Mouse (Mus musculus) liver, embryonic 16.5 days (tissue): Measurements from ENCODE around the gene Hnf4a. TPM values are rescaled to one million over a fixed set of nuclear protein-coding genes. Genes with fewer than 3 reads are reported as not detected.
A peak's percentile ranks its signal among the peaks of the same experiment; 100 is the strongest.

Experiments used
- ATAC-seq: fragments of 200-750 bp; cut with Nextera tagmentation; 2 replicates; pipeline ENCODE4 v1.8.0; 2017; ENCODE audit warnings: low read depth, mild to moderate bottlenecking, moderate number of reproducible peaks, moderate library complexity
- H3K27ac ChIP-seq: fragments of 300-500 bp; sonication (generic); 2 replicates; pipeline ENCODE4 v1.5.1; 2014; ENCODE audit warnings: mild to moderate bottlenecking, low read length
- H3K27me3 ChIP-seq: fragments of 300-500 bp; sonication (generic); 2 replicates; pipeline ENCODE4 v1.6.1; 2014; ENCODE audit warnings: low read depth, low read length, mixed read lengths; ENCODE audit not compliant: control insufficient read depth, insufficient read depth
- H3K36me3 ChIP-seq: fragments of 300-500 bp; sonication (generic); 2 replicates; pipeline ENCODE4 v1.6.1; 2014; ENCODE audit warnings: mild to moderate bottlenecking; ENCODE audit not compliant: control insufficient read depth, insufficient read depth
- H3K4me1 ChIP-seq: fragments of 300-500 bp; sonication (generic); 2 replicates; pipeline ENCODE4 v1.6.1; 2014; ENCODE audit warnings: low read depth, low read length, mixed read lengths; ENCODE audit not compliant: control insufficient read depth
- H3K4me2 ChIP-seq: fragments of 300-500 bp; sonication (generic); 2 replicates; pipeline ENCODE4 v1.6.1; 2014; ENCODE audit warnings: low read depth, low read length, mixed read lengths
- H3K4me3 ChIP-seq: fragments of 300-500 bp; sonication (generic); 2 replicates; pipeline ENCODE4 v1.5.1; 2014; ENCODE audit warnings: low read depth, mild to moderate bottlenecking, low read length
- H3K9ac ChIP-seq: fragments of 300-500 bp; sonication (generic); 2 replicates; pipeline ENCODE4 v1.6.1; 2014; ENCODE audit warnings: low read depth, low read length
- H3K9me3 ChIP-seq: fragments of 300-500 bp; sonication (generic); replicated peaks from 2 replicates; pipeline ENCODE4 v1.6.1; 2016; ENCODE audit warnings: low read length; ENCODE audit not compliant: control insufficient read depth
- WGBS: fragments of 180-500 bp; shearing (Covaris S2); extraction: QIAGEN DNeasy Blood & Tissue Kit; methylation state at CpG from one replicate; pipeline ENCODE4 v1.1.7; 2014; ENCODE audit not compliant: insufficient replicate concordance; 5-methylcytosine and 5-hydroxymethylcytosine counted together
- polyA plus RNA-seq: library from polyadenylated mRNA; unstranded; fragments of >200 nt; fragmentation: Nextera tagmentation; extraction: Ambion mirVana; gene quantifications from 2 replicates; pipeline ENCODE4 v1.2.1, GENCODE M21; 2015

Hnf4a gene
- polyA plus RNA-seq, 1 experiment from 2014 or later = 21.1 TPM

- peaks cover 4% of the 10 kb centered on the region for H3K27me3 ChIP-seq
- no peaks in the 10 kb centered on the region; the same call in 1 of the 2 replicates for H3K4me1 ChIP-seq
- H3K27ac ChIP-seq = no peak overlapping the region
- H3K4me3 ChIP-seq = no peak overlapping the region
- no peak for ATAC-seq
- peaks cover 2% of the 10 kb centered on the region; the same call in 1 of the 2 replicates for H3K36me3 ChIP-seq
- H3K9me3 ChIP-seq = no peaks in the 10 kb centered on the region
- no peak overlapping the region for H3K9ac ChIP-seq
- H3K4me2 ChIP-seq = no peak overlapping the region
- 51% methylated on average over 4 of the region's 4 CpGs for WGBS
Observed at GRCm38 (mm10) chr2:163463998-163464397, 42.6 kb upstream of the Hnf4a start.

- Histone ChIP-seq H3K4me2 (no peak overlapping the region), H3K27ac (no peak overlapping the region), H3K27me3 (no peaks in the 10 kb centered on the region; the same call in 1 of the 2 replicates), H3K4me3 (no peak overlapping the region), H3K36me3 (peaks cover 2% of the 10 kb centered on the region; the same call in 1 of the 2 replicates), H3K9me3 (no peaks in the 10 kb centered on the region), H3K9ac (no peak overlapping the region), H3K4me1 (no peaks in the 10 kb centered on the region; the same call in 1 of the 2 replicates)
- ATAC-seq = no peak
- 63% methylated on average over 6 of the region's 6 CpGs for WGBS
Observed at GRCm38 (mm10) chr2:163464562-163464961, 42.0 kb upstream of the Hnf4a start.

DNA sequence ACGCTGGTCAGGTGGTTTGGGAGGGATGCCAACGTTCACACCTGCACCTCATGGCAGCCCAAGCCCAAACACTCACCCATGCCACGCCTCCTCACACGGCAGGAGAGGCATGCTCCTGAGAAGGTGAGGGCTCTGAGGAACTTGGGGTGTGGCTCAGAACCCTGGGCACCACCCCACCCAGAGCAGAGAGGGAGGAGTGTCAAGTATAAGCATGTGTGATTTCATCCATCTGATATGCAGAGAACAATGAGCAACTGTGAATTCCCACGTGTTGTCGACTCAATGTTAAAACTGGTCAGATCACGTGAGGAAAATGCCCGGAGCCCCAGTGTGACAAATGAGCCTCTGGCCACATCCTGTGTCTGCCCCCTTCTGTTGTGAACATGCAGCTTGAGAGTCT lies 39.8 kb upstream of the Hnf4a start:
- no peaks in the 10 kb centered on the region for H3K9me3 ChIP-seq
- WGBS = 55% methylated on average over 8 of the region's 8 CpGs
- no peak for ATAC-seq
- no peak overlapping the region for H3K9ac ChIP-seq
- H3K4me3 ChIP-seq = no peak overlapping the region
- H3K36me3 ChIP-seq = peaks cover 2% of the 10 kb centered on the region; the same call in 1 of the 2 replicates
- no peak overlapping the region for H3K4me2 ChIP-seq
- no peak overlapping the region for H3K27ac ChIP-seq
- no peaks in the 10 kb centered on the region for H3K27me3 ChIP-seq
- peaks cover 6% of the 10 kb centered on the region for H3K4me1 ChIP-seq

DNA sequence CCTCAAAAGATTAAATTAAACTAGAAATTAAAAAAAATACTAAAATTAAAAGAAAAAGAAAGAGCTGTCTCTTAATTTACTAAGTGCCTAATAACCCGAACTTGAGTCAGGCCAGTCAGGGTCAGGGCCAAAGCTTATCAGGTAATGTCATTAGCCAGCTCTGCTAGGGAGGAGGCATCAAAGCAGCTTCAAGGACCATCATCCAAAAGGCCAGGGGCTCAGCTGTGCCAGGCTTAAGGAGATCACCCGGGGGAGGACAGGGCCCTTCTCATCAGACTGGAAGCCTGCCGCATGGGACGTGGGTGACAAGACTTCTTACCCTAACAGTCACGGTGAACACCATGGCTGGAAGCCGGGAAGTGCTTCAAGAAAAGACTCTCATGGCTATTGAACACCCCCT lies 39.0 kb upstream of the Hnf4a start:
- Histone ChIP-seq H3K9me3 (no peaks in the 10 kb centered on the region), H3K4me2 (no peak overlapping the region), H3K9ac (no peak overlapping the region), H3K27ac (no peak overlapping the region), H3K4me1 (peaks cover 8% of the 10 kb centered on the region), H3K36me3 (peaks cover 2% of the 10 kb centered on the region; the same call in 1 of the 2 replicates), H3K27me3 (no peaks in the 10 kb centered on the region), H3K4me3 (no peak overlapping the region)
- no peak for ATAC-seq
- 83% methylated on average over 6 of the region's 6 CpGs for WGBS

DNA sequence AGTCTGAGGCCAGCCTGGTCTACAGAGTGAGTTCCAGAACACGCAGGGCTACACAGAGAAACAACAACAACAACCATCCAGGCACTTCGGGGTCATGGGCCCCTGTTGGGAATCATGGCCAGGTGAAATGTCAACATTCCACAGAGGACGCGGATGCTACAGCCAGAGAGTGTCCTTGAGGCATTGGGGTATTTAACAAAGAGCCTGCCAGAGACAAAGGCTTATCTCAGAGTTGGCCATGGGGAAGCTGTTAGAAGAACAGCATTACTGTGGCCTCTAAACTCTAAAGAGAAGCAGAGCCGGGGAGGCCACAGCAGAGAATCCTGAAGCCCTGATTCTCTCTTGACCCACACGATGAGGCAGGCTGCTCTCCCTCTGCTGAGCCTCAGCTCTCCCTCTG lies 37.7 kb upstream of the Hnf4a start:
- Histone ChIP-seq H3K27ac (no peak overlapping the region), H3K9ac (no peak overlapping the region), H3K36me3 (peaks cover 2% of the 10 kb centered on the region; the same call in 1 of the 2 replicates), H3K9me3 (no peaks in the 10 kb centered on the region), H3K4me2 (no peak overlapping the region), H3K4me3 (no peak overlapping the region), H3K4me1 (peaks cover 8% of the 10 kb centered on the region), H3K27me3 (no peaks in the 10 kb centered on the region)
- no peak for ATAC-seq
- WGBS = 73% methylated on average over 6 of the region's 6 CpGs

DNA sequence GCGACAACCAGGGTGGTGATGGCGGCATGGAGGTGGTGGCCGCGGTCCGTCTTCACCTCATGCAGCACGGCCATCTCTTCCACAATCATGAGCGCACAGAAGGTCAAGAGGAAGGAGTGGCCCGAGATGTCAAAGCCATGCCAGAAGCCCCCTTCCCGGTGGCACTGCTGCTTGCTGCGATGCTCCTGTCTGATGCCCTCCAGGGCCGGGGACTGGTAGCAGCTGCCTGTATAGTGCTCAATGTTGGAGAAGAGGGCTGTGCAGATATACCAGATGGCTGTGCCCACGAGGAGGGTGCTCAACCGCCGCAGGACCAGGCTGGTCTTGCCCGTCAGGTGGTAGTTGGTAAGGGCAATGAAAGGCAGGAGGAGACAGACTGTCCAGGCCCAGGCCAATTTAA lies 36.9 kb upstream of the Hnf4a start:
- Histone ChIP-seq H3K4me2 (no peak overlapping the region), H3K27ac (no peak overlapping the region), H3K4me3 (no peak overlapping the region), H3K27me3 (no peaks in the 10 kb centered on the region), H3K9me3 (no peaks in the 10 kb centered on the region), H3K36me3 (peaks cover 2% of the 10 kb centered on the region; the same call in 1 of the 2 replicates), H3K9ac (no peak overlapping the region), H3K4me1 (peaks cover 8% of the 10 kb centered on the region)
- WGBS = 80% methylated on average over 15 of the region's 15 CpGs
- ATAC-seq = no peak

DNA sequence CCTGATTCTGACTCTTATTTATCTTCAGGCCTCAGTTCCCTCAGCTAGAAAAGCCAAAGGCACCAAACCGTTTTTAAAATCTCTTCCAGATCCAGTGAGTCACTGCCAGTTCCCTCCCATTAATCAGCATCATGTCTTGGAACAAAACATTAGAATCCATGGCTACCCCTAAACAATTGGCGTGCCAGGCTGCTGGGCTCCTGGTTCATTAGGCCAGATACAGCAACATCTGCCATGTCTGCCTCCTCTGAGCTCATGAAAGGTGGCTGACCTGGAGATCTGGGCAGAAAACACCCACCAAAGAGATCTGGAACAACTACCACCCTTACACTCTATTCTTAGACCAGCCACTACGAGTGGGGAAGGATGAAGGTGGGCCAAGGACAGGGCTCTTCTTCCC lies 35.5 kb upstream of the Hnf4a start:
- Histone ChIP-seq H3K4me2 (peak overlapping the region; percentile 94), H3K27ac (no peak overlapping the region), H3K9me3 (no peaks in the 10 kb centered on the region), H3K36me3 (peaks cover 2% of the 10 kb centered on the region; the same call in 1 of the 2 replicates), H3K4me3 (peak overlapping the region; percentile 89), H3K4me1 (peaks cover 8% of the 10 kb centered on the region), H3K27me3 (no peaks in the 10 kb centered on the region), H3K9ac (peak overlapping the region; percentile 84; the same call in 1 of the 2 replicates)
- 65% methylated on average over 3 of the region's 3 CpGs for WGBS
- no peak for ATAC-seq

DNA sequence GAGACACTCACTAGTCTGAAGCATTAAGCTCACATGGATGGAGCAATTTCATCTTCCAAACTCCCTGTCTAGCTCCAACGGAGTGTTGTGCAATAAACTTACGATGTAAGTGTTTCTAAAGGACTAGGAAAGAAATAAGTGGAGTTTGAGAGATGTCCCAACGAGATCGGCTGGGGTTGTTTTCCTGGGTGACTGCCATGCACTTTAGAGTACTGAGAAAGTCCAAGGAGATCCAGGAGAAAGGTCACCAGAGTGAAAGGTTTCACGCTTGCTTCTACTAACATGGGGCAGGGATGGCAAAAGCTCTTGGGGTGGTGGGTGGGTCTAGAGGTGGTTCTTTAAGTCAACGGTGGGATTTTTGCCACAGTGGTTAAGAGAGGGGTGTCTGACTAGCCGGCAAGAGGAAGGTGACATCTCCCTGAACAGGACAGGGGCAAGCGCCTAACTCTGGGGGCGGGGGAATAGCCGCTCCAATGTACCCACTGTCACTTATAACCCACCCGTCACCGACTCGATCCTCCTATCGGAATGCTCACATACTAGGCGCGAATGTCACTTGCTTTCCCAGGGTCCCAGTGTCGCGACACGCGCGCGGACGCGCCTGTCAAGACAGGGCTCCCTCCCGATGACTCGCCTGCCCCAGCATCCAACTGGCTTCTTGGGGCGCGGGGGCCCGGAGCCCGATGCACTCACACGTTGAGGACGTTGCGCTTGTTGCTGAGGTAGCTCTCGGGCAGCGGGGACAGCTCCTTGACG lies 34.7 kb upstream of the Hnf4a start:
- H3K4me2 ChIP-seq = peak overlapping the region; percentile 94
- peak overlapping the region; percentile 71 for H3K27ac ChIP-seq
- no peaks in the 10 kb centered on the region for H3K9me3 ChIP-seq
- peaks cover 8% of the 10 kb centered on the region for H3K4me1 ChIP-seq
- ATAC-seq = peak; percentile 77
- WGBS = 3% methylated on average over 36 of the region's 36 CpGs
- H3K27me3 ChIP-seq = no peaks in the 10 kb centered on the region
- peaks cover 2% of the 10 kb centered on the region; the same call in 1 of the 2 replicates for H3K36me3 ChIP-seq
- H3K9ac ChIP-seq = peak overlapping the region; percentile 84
- peak overlapping the region; percentile 89 for H3K4me3 ChIP-seq

DNA sequence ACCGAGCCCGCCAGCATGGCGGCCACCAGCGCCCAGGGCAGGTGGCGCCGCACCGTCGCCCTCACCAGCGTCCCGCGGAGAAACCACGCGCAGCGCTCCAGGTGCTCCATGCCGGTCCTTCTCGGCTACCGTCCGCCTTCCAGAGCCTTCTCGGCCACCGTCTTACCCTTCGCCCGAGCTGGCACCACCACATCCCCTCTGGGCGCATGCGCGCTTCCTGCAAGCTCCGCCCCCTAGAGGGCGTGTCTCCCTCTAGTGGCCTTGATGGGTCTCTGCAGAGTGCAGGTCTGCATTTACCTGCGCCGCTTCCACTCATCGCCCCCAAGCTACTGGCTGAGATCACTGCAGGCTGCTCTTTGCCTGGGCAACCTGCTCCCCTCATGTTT lies 34.1 kb upstream of the Hnf4a start, which contains the start of gene Fitm2:
TSS of gene Fitm2 (minus strand) at position 164 of the 386 bp plus-strand sequence.
- peak within 1 kb of the TSS; percentile 94 for H3K4me2 ChIP-seq
- WGBS = 0% methylated on average over 30 of the region's 30 CpGs
- no peaks in the 10 kb centered on the region for H3K27me3 ChIP-seq
- peak within 1 kb of the TSS; percentile 84 for H3K9ac ChIP-seq
- peaks cover 8% of the 10 kb centered on the region for H3K4me1 ChIP-seq
- peak; percentile 96 for ATAC-seq
- H3K27ac ChIP-seq = peak within 1 kb of the TSS; percentile 71
- H3K9me3 ChIP-seq = no peaks in the 10 kb centered on the region
- peaks cover 2% of the 10 kb centered on the region; the same call in 1 of the 2 replicates for H3K36me3 ChIP-seq
- peak within 1 kb of the TSS; percentile 89 for H3K4me3 ChIP-seq
